Mouse (Mus musculus): ENCODE measurements around the gene Klhdc3. TPM values are rescaled to one million over a fixed set of nuclear protein-coding genes. Genes with fewer than 3 reads are reported as not detected.

Gene Klhdc3
- polyA plus RNA-seq (2012; rRNA removed): 82.4 and 83.9 TPM in 2 replicates

GRCm38 (mm10) chr17:46680760-46681373 is at the start of gene Klhdc3:
TSS of gene Klhdc3 (minus strand) at chr17:46680914.
- DNase-seq (ENCODE audit: low read depth): peak; percentile 60

DNA sequence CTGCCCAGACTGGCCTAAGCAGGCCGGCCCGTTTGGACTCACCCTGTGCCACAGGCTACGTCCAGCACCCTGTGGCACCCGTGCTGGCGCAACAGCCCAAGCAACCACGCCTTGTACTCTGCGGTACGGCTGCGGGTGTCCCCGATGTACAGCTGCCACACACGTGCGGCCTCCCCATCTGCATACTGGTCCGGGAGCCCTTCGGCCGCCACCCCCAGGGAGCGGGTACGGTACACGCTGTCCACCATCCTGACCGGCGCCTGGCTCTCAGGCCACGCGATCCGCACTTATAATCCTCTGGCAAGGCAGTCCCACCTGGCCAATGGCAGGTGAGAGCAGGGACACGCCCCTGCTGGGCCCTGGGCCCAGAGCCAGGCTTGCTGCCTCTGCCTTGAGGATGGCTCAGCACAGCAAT is 48.2 kb upstream of the Klhdc3 start, which contains the start of gene Gnmt:
Gene Gnmt (minus strand): TSS at position 265 of the 415 bp plus-strand sequence.
- DNase-seq (ENCODE audit: low read depth): no peak

GRCm38 (mm10) chr17:46728496-46728895 is 47.8 kb upstream of the Klhdc3 start:
- DNase-seq (ENCODE audit: low read depth): no peak

DNA sequence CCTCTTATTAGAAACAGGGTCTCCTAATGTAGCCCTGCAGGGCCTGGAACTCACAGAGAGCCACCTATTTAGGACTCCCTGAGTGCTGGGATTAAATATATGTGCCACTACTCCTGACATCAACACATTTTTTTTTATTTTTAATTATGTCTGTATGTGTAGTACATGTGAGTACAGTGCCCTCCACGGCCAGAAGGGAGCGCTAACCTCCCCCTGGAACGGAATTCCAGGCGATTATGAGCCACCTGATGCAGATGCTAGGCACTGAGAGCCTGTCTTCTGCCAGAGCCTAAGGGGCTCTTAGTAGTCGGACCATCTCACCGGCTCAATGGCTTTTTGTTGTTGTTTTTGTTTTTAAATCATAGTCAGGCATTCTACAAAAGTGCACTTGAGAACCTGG is 47.3 kb upstream of the Klhdc3 start:
- DNase-seq (ENCODE audit: low read depth): no peak

DNA sequence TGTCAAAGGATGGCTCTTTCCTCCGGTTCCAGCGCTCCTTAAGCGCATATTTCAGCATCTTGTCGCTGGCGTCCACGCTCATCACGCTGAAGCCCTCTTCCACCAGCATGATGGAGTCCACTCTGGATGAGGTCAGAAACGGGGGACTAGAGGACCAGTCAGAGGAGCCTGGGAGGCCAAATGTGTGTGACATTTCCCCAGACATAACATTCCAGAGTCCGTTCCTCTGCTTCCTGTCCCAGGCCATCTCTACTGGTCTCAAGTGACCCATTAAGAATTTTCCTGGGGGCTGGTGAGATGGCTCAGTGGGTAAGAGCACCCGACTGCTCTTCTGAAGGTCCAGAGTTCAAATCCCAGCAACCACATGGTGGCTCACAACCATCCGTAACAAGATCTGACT is 46.6 kb upstream of the Klhdc3 start:
- DNase-seq (ENCODE audit: low read depth): no peak

GRCm38 (mm10) chr17:46725731-46726645 is 45.3 kb upstream of the Klhdc3 start:
- DNase-seq (ENCODE audit: low read depth): no peak

DNA sequence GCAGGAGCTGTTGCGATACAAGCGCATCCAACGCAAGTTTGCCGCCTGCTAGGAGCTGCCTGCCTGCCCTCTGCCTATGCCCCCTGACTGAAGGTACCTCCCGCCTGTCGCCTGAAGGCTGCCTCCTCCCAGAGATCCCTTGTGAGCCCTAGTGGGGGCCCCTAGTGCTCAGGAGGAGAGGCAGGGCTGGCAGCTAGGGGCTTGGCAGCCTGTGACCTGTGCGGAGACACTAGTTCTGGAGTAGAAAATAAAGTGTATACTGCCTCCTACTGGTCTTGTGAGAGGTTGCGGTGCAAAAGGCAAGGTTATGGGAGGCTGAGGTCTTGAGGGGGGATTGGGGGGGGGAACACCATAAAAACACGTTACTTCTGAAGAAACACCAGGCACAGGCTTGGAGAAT is 44.6 kb upstream of the Klhdc3 start:
- DNase-seq (ENCODE audit: low read depth): no peak

- no peak for DNase-seq (ENCODE audit: low read depth)
Observed at GRCm38 (mm10) chr17:46724477-46725084, 43.9 kb upstream of the Klhdc3 start.

- DNase-seq (ENCODE audit: low read depth): no peak
Observed at GRCm38 (mm10) chr17:46721077-46721476, 40.4 kb upstream of the Klhdc3 start.

- no peak for DNase-seq (ENCODE audit: low read depth)
Observed at GRCm38 (mm10) chr17:46714756-46715481, 34.2 kb upstream of the Klhdc3 start.

DNA sequence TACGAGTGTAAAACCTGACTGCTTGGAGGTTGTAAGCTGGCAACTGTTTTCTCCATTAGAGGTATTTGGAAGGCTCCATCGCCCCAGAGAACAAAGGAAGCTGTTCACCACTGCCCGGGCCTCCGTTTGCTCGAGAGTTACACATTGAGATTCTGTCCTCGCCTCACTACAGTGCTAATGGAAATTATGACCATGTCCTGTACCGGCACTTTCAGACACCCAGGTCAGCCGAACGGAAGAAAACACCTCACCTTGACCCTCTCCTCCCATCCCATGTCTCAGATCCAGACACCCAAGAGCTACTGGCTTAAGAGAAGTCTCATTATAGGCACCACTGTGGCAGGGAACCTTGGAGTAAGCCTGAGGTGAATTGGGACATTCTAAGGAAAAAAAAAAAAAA is 33.1 kb upstream of the Klhdc3 start:
- DNase-seq (ENCODE audit: low read depth): no peak

- DNase-seq (ENCODE audit: low read depth): no peak
Observed at GRCm38 (mm10) chr17:46712442-46712841, 31.7 kb upstream of the Klhdc3 start.

GRCm38 (mm10) chr17:46711612-46712271 is 31.0 kb upstream of the Klhdc3 start:
- no peak for DNase-seq (ENCODE audit: low read depth)

GRCm38 (mm10) chr17:46710959-46711597 is 30.4 kb upstream of the Klhdc3 start, which contains the start of gene Pex6:
TSS of gene Pex6 (plus strand) at chr17:46711463.
- DNase-seq (ENCODE audit: low read depth): no peak

- DNase-seq (ENCODE audit: low read depth): peak; percentile 87
Observed at GRCm38 (mm10) chr17:46706375-46707089, 25.8 kb upstream of the Klhdc3 start.

DNA sequence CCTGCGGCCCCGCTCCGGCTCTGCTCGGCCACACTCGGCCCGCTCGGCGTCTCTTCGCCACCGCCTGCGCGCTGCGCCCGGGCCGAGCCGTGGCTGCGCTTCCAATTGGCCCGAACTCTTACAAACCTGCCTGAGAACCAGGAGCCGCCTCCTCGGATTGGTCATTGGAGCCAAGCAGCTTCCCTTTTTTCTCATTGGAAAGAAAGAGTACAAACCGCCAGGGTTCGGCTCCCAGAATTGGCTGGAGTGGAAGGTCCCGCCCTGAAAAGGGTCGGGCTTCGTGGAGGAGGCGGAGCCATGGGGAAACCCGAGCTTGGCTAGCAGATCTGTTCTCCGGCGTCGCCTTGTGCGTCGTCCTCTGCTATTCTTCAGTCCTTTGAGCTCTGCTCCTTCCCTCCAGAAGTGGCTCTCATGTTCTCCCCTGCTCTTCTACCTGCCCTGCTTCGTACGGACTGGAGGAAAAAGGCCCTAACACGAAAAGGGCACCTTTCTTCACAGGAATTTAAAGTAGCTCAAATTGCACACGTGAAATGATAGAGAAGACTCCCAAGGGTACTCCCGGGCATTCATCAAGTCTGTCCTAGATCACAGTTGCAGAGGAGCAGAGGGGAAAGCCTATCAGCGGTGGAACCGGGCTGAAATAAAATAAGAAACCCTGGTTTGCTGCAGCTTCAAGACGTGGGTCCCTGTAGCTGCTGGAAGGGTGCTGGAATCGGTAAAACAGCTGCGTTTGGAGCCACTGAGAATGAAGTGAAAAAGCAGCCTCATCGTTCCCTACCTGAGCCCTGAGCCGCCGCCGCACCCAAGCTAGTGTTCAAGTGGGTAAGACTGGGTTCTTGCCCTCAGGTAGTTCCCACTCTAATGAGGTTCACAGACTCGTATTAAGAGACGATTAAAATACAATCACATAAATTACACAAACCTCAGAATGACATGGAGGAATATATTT is 24.4 kb upstream of the Klhdc3 start, which contains the start of gene Ppp2r5d:
Gene Ppp2r5d (minus strand): TSS at position 225 of the 949 bp plus-strand sequence.
- peak; percentile 88 for DNase-seq (ENCODE audit: low read depth)

- no peak for DNase-seq (ENCODE audit: low read depth)
Observed at GRCm38 (mm10) chr17:46703971-46704886, 23.5 kb upstream of the Klhdc3 start.

DNA sequence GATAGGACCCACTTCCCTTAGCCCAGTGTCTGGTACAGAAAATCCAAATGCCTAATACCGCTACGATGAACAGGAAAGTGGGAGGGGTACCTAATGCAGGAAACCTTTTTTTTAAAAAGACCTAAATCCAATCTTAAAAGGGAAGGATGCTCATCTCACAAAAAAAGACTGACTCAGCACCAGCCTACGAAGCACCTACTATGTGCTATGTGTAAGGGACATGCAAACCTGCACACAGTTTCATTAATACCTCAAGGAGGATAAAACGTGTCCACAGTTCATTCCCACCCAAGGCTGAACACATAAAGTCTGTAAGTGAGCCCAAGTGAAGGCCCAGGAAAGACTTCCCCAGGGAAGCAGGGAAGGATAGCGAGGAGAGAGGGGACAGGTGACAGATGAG is 21.8 kb upstream of the Klhdc3 start:
- DNase-seq (ENCODE audit: low read depth): no peak

All from gonadal fat pad, adult 2 months (tissue).